Mouse (Mus musculus) limb, embryonic 11.5 days (tissue): Measurements from ENCODE around the gene Ptger1. TPM values are rescaled to one million over a fixed set of nuclear protein-coding genes. Genes with fewer than 3 reads are reported as not detected.

ENCODE experiments used
- ATAC-seq: fragments of 200-750 bp; cut with Nextera tagmentation; 2 replicates; pipeline ENCODE4 v1.8.0; 2017; ENCODE audit warnings: low read depth; ENCODE audit not compliant: insufficient number of reproducible peaks, low FRiP score, low TSS enrichment
- DNase-seq: peaks from one replicate; pipeline ENCODE4 v3.0.0-alpha.2; 2015; ENCODE audit warnings: low spot score
- H3K27ac ChIP-seq: fragments of 300-500 bp; sonication (generic); replicated peaks from 2 replicates; pipeline ENCODE4 v1.5.1; 2014; ENCODE audit warnings: low read depth, mild to moderate bottlenecking, low read length
- H3K27me3 ChIP-seq: fragments of 300-500 bp; sonication (generic); 2 replicates; pipeline ENCODE4 v1.6.1; 2014; ENCODE audit warnings: mild to moderate bottlenecking, low read length, mixed read lengths; ENCODE audit not compliant: control insufficient read depth, insufficient read depth
- H3K36me3 ChIP-seq: fragments of 300-500 bp; sonication (generic); 2 replicates; pipeline ENCODE4 v1.6.1; 2014; ENCODE audit warnings: mild to moderate bottlenecking, low read length, moderate library complexity, mixed read lengths; ENCODE audit not compliant: control insufficient read depth, insufficient read depth
- H3K4me1 ChIP-seq: fragments of 300-500 bp; sonication (generic); 2 replicates; pipeline ENCODE4 v1.6.1; 2014; ENCODE audit warnings: low read length, mixed read lengths; ENCODE audit not compliant: control insufficient read depth, insufficient read depth
- H3K4me2 ChIP-seq: fragments of 300-500 bp; sonication (generic); 2 replicates; pipeline ENCODE4 v1.6.1; 2014; ENCODE audit warnings: low read depth, mild to moderate bottlenecking, moderate library complexity; ENCODE audit not compliant: severe bottlenecking
- H3K4me3 ChIP-seq: fragments of 300-500 bp; sonication (generic); 2 replicates; pipeline ENCODE4 v1.5.1; 2014; ENCODE audit warnings: low read depth, low read length
- H3K9ac ChIP-seq: fragments of 300-500 bp; sonication (generic); 2 replicates; pipeline ENCODE4 v1.6.1; 2014; ENCODE audit warnings: mild to moderate bottlenecking, low read length
- H3K9me3 ChIP-seq: fragments of 300-500 bp; sonication (generic); 2 replicates; pipeline ENCODE4 v1.6.1; 2016; ENCODE audit warnings: low read length; ENCODE audit not compliant: control insufficient read depth
- WGBS: fragments of 180-500 bp; shearing (Covaris S2); extraction: QIAGEN DNeasy Blood & Tissue Kit; methylation state at CpG from one replicate; pipeline ENCODE4 v1.1.7; 2014; 5-methylcytosine and 5-hydroxymethylcytosine counted together
- polyA plus RNA-seq: library from polyadenylated mRNA; unstranded; fragments of >200 nt; fragmentation: Nextera tagmentation; extraction: Ambion mirVana; gene quantifications from 2 replicates; pipeline ENCODE4 v1.2.1, GENCODE M21; 2014

Ptger1 gene
- polyA plus RNA-seq, 1 experiment from 2014 or later, result 0.59 TPM

- H3K36me3 ChIP-seq, result peaks cover 45% of the 10 kb centered on the region
- no peak overlapping the region for H3K4me3 ChIP-seq
- peaks cover 4% of the 10 kb centered on the region for H3K4me1 ChIP-seq
- no peaks in the 10 kb centered on the region for H3K27me3 ChIP-seq
- H3K9ac ChIP-seq, result no peak overlapping the region
- no peak for ATAC-seq
- 93% methylated on average over 25 of the region's 25 CpGs for WGBS
- no peak overlapping the region for H3K27ac ChIP-seq
- H3K4me2 ChIP-seq, result no peak overlapping the region
- DNase-seq, result no peak
- H3K9me3 ChIP-seq, result no peaks in the 10 kb centered on the region
Observed at GRCm38 (mm10) chr8:83721405-83722025, 55.0 kb downstream of the Ptger1 start.

Other genes starting within 250 kb of the Ptger1 start
- 117 and 124 TPM in 2 replicates for gene Scoc, start 208.3 kb upstream of the Ptger1 start, polyA plus RNA-seq
- not detected in 2 replicates for gene Olfr370, start 130.9 kb upstream of the Ptger1 start, polyA plus RNA-seq
- 331 and 339 TPM in 2 replicates for gene Ndufb7, start 100.0 kb upstream of the Ptger1 start, polyA plus RNA-seq
- 679 and 704 TPM in 2 replicates for gene Tecr, start 58.7 kb upstream of the Ptger1 start, polyA plus RNA-seq
- 75.6 and 78.2 TPM in 2 replicates for gene Dnajb1, start 58.5 kb upstream of the Ptger1 start, polyA plus RNA-seq
- gene Gipc1, start 14.0 kb upstream of the Ptger1 start, polyA plus RNA-seq, result 163 and 178 TPM in 2 replicates
- gene Pkn1, start 32.5 kb downstream of the Ptger1 start, polyA plus RNA-seq, result 28.8 and 30.1 TPM in 2 replicates
- gene Ddx39, start 48.5 kb downstream of the Ptger1 start, polyA plus RNA-seq, result 210 and 215 TPM in 2 replicates
- gene Adgre5, start 74.6 kb downstream of the Ptger1 start, polyA plus RNA-seq, result 24.6 and 26.4 TPM in 2 replicates
- gene Adgrl1, start 233.4 kb downstream of the Ptger1 start, polyA plus RNA-seq, result 20.7 and 23.0 TPM in 2 replicates